Mouse (Mus musculus) hindbrain, embryonic 11.5 days (tissue): Measurements from ENCODE around the gene Ube2o. TPM values are rescaled to one million over a fixed set of nuclear protein-coding genes. Genes with fewer than 3 reads are reported as not detected.

Source experiments
- ATAC-seq: fragments of 200-750 bp; cut with Nextera tagmentation; 2 replicates; pipeline ENCODE4 v1.8.0; 2017; ENCODE audit warnings: mild to moderate bottlenecking, moderate TSS enrichment, moderate library complexity; ENCODE audit not compliant: low FRiP score
- DNase-seq: peaks from one replicate; pipeline ENCODE4 v3.0.0-alpha.2; 2015; ENCODE audit warnings: low spot score
- H3K27ac ChIP-seq: fragments of 300-500 bp; sonication (generic); 2 replicates; pipeline ENCODE4 v1.5.1; 2014; ENCODE audit warnings: mild to moderate bottlenecking, low read depth, low read length
- H3K27me3 ChIP-seq: fragments of 300-500 bp; sonication (generic); 2 replicates; pipeline ENCODE4 v1.6.1; 2014; ENCODE audit warnings: mild to moderate bottlenecking, low read length, moderate library complexity, mixed read lengths; ENCODE audit not compliant: control insufficient read depth, insufficient read depth
- H3K36me3 ChIP-seq: fragments of 300-500 bp; sonication (generic); 2 replicates; pipeline ENCODE4 v1.6.1; 2014; ENCODE audit warnings: mild to moderate bottlenecking, low read length, moderate library complexity, mixed read lengths; ENCODE audit not compliant: control insufficient read depth, insufficient read depth
- H3K4me1 ChIP-seq: fragments of 300-500 bp; sonication (generic); replicated peaks from 2 replicates; pipeline ENCODE4 v1.6.1; 2014; ENCODE audit warnings: low read length, mixed read lengths; ENCODE audit not compliant: control insufficient read depth, insufficient read depth
- H3K4me2 ChIP-seq: fragments of 300-500 bp; sonication (generic); replicated peaks from 2 replicates; pipeline ENCODE4 v1.6.1; 2014; ENCODE audit warnings: mild to moderate bottlenecking, low read depth, low read length
- H3K4me3 ChIP-seq: fragments of 300-500 bp; sonication (generic); 2 replicates; pipeline ENCODE4 v1.5.1; 2014; ENCODE audit warnings: low read depth, low read length
- H3K9ac ChIP-seq: fragments of 300-500 bp; sonication (generic); 2 replicates; pipeline ENCODE4 v1.6.1; 2014; ENCODE audit warnings: low read depth, low read length
- H3K9me3 ChIP-seq: fragments of 300-500 bp; sonication (generic); 2 replicates; pipeline ENCODE4 v1.6.1; 2016; ENCODE audit warnings: low read length; ENCODE audit not compliant: control insufficient read depth
- polyA plus RNA-seq: library from polyadenylated mRNA; unstranded; fragments of >200 nt; fragmentation: Nextera tagmentation; extraction: Ambion mirVana; gene quantifications from 2 replicates; pipeline ENCODE4 v1.2.1, GENCODE M21; 2014

Gene Ube2o
- polyA plus RNA-seq, 1 experiment from 2014 or later, result 17.5 TPM

DNA sequence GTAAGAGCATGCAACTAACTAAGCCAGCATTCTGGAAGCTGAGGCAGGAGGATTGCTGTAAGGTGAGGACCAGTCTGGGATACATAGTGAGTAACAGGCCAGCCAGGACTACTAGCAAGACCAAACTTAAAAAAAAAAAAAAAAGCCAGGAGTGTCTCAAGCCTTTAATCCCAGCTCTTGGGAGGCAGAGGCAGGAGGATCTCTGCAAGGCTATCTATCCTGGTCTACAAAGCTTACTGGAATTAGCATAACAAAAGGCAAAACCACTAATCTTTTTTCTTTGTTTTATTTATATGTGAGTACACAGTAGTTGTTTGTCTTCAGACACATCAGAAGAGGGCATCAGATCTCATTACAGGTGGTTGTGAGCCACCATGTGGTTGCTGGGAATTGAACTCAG is 93.0 kb downstream of the Ube2o start:
- H3K27ac ChIP-seq, result no peak overlapping the region
- DNase-seq (no peak), ATAC-seq (no peak)
- H3K4me1 ChIP-seq, result no peaks in the 10 kb centered on the region; the same call in 1 of the 2 replicates
- H3K4me2 ChIP-seq, result no peak overlapping the region
- no peaks in the 10 kb centered on the region for H3K9me3 ChIP-seq
- H3K9ac ChIP-seq, result no peak overlapping the region
- no peaks in the 10 kb centered on the region for H3K27me3 ChIP-seq
- no peak overlapping the region for H3K4me3 ChIP-seq
- peaks cover 9% of the 10 kb centered on the region; the same call in 1 of the 2 replicates for H3K36me3 ChIP-seq

Other genes with a start within 250 kb of the Ube2o start
- gene Foxj1, start 246.0 kb downstream of the Ube2o start, polyA plus RNA-seq, result 10.0 and 10.1 TPM in 2 replicates
- 16.0 and 23.1 TPM in 2 replicates for gene Rnf157, start 168.4 kb downstream of the Ube2o start, polyA plus RNA-seq
- gene Ubald2, start 147.4 kb downstream of the Ube2o start, polyA plus RNA-seq, result 77.9 and 81.2 TPM in 2 replicates
- 0.17 TPM in 1 of 2 replicates, not detected in the other for gene Qrich2, start 115.2 kb downstream of the Ube2o start, polyA plus RNA-seq
- gene Prpsap1, start 87.2 kb downstream of the Ube2o start, polyA plus RNA-seq, result 164 and 169 TPM in 2 replicates
- 8.1 and 10.0 TPM in 2 replicates for gene Sphk1, start 50.5 kb downstream of the Ube2o start, polyA plus RNA-seq
- not detected in 2 replicates for gene Aanat, start 5.0 kb upstream of the Ube2o start, polyA plus RNA-seq
- gene Rhbdf2, start 45.6 kb upstream of the Ube2o start, polyA plus RNA-seq, result 2.1 and 2.7 TPM in 2 replicates
- 0.32 and 0.43 TPM in 2 replicates for gene Prcd, start 72.1 kb upstream of the Ube2o start, polyA plus RNA-seq
- 2.4 and 2.8 TPM in 2 replicates for gene Cygb, start 72.9 kb upstream of the Ube2o start, polyA plus RNA-seq
- gene St6galnac1, start 194.1 kb upstream of the Ube2o start, polyA plus RNA-seq, result not detected in 2 replicates
- 57.9 and 61.8 TPM in 2 replicates for gene Mxra7, start 246.6 kb upstream of the Ube2o start, polyA plus RNA-seq